Mouse (Mus musculus) midbrain, embryonic 16.5 days (tissue): Measurements from ENCODE around the gene Slc11a1. TPM values are rescaled to one million over a fixed set of nuclear protein-coding genes. Genes with fewer than 3 reads are reported as not detected.

Experiments used
- ATAC-seq: fragments of 200-750 bp; cut with Nextera tagmentation; 2 replicates; pipeline ENCODE4 v1.8.0; 2017; ENCODE audit warnings: moderate TSS enrichment
- H3K27ac ChIP-seq: fragments of 300-500 bp; sonication (generic); 2 replicates; pipeline ENCODE4 v1.5.1; 2014; ENCODE audit warnings: mild to moderate bottlenecking, low read length, mixed read lengths
- H3K27me3 ChIP-seq: fragments of 300-500 bp; sonication (generic); 2 replicates; pipeline ENCODE4 v1.6.1; 2014; ENCODE audit warnings: low read depth, low read length, mixed read lengths; ENCODE audit not compliant: control insufficient read depth, insufficient read depth
- H3K36me3 ChIP-seq: fragments of 300-500 bp; sonication (generic); 2 replicates; pipeline ENCODE4 v1.6.1; 2014; ENCODE audit warnings: mild to moderate bottlenecking, low read length, moderate library complexity, mixed read lengths; ENCODE audit not compliant: control insufficient read depth, insufficient read depth
- H3K4me1 ChIP-seq: fragments of 300-500 bp; sonication (generic); 2 replicates; pipeline ENCODE4 v1.6.1; 2014; ENCODE audit warnings: mild to moderate bottlenecking, low read length, mixed read lengths; ENCODE audit not compliant: control insufficient read depth, insufficient read depth
- H3K4me2 ChIP-seq: fragments of 300-500 bp; sonication (generic); 2 replicates; pipeline ENCODE4 v1.6.1; 2014; ENCODE audit warnings: mild to moderate bottlenecking, low read length, mixed read lengths
- H3K4me3 ChIP-seq: fragments of 300-500 bp; sonication (generic); 2 replicates; pipeline ENCODE4 v1.5.1; 2014; ENCODE audit warnings: low read depth, mild to moderate bottlenecking, low read length, moderate library complexity, mixed read lengths
- H3K9ac ChIP-seq: fragments of 300-500 bp; sonication (generic); 2 replicates; pipeline ENCODE4 v1.6.1; 2014; ENCODE audit warnings: low read depth, low read length, mixed read lengths
- H3K9me3 ChIP-seq: fragments of 300-500 bp; sonication (generic); replicated peaks from 2 replicates; pipeline ENCODE4 v1.6.1; 2014; ENCODE audit warnings: mild to moderate bottlenecking, low read length, mixed read lengths; ENCODE audit not compliant: control insufficient read depth, poor library complexity, severe bottlenecking
- WGBS: fragments of 180-500 bp; shearing (Covaris S2); extraction: QIAGEN DNeasy Blood & Tissue Kit; methylation state at CpG from one replicate; pipeline ENCODE4 v1.1.7; 2014; 5-methylcytosine and 5-hydroxymethylcytosine counted together
- polyA plus RNA-seq: library from polyadenylated mRNA; unstranded; fragments of >200 nt; fragmentation: Nextera tagmentation; extraction: Ambion mirVana; gene quantifications from 2 replicates; pipeline ENCODE4 v1.2.1, GENCODE M21; 2015

The Slc11a1 gene
- polyA plus RNA-seq, 1 experiment from 2014 or later, result 2.4 TPM

- H3K4me2 ChIP-seq, result no peak overlapping the region
- no peaks in the 10 kb centered on the region for H3K9me3 ChIP-seq
- H3K27me3 ChIP-seq, result no peaks in the 10 kb centered on the region
- no peaks in the 10 kb centered on the region for H3K36me3 ChIP-seq
- 74% methylated on average over 11 of the region's 11 CpGs for WGBS
- H3K4me1 ChIP-seq, result no peaks in the 10 kb centered on the region
- H3K9ac ChIP-seq, result no peak overlapping the region
- no peak overlapping the region for H3K27ac ChIP-seq
- ATAC-seq, result no peak
- H3K4me3 ChIP-seq, result no peak overlapping the region
Measured at GRCm38 (mm10) chr1:74344163-74344916, 30.7 kb upstream of the Slc11a1 start.

GRCm38 (mm10) chr1:74351185-74351769 lies 23.7 kb upstream of the Slc11a1 start:
- H3K9me3 ChIP-seq, result no peaks in the 10 kb centered on the region
- H3K4me3 ChIP-seq, result no peak overlapping the region
- H3K36me3 ChIP-seq, result peaks cover 9% of the 10 kb centered on the region; the same call in 1 of the 2 replicates
- no peak overlapping the region for H3K9ac ChIP-seq
- H3K27me3 ChIP-seq, result no peaks in the 10 kb centered on the region
- 91% methylated on average over 13 of the region's 13 CpGs for WGBS
- no peak for ATAC-seq
- no peaks in the 10 kb centered on the region for H3K4me1 ChIP-seq
- no peak overlapping the region for H3K27ac ChIP-seq
- no peak overlapping the region for H3K4me2 ChIP-seq

GRCm38 (mm10) chr1:74352532-74353096 lies 22.4 kb upstream of the Slc11a1 start:
- ATAC-seq, result no peak
- Histone ChIP-seq H3K27ac (no peak overlapping the region), H3K4me2 (no peak overlapping the region), H3K9ac (no peak overlapping the region), H3K4me3 (no peak overlapping the region), H3K36me3 (peaks cover 9% of the 10 kb centered on the region; the same call in 1 of the 2 replicates), H3K4me1 (no peaks in the 10 kb centered on the region), H3K27me3 (no peaks in the 10 kb centered on the region), H3K9me3 (no peaks in the 10 kb centered on the region)
- WGBS, result 79% methylated on average over 5 of the region's 5 CpGs

DNA sequence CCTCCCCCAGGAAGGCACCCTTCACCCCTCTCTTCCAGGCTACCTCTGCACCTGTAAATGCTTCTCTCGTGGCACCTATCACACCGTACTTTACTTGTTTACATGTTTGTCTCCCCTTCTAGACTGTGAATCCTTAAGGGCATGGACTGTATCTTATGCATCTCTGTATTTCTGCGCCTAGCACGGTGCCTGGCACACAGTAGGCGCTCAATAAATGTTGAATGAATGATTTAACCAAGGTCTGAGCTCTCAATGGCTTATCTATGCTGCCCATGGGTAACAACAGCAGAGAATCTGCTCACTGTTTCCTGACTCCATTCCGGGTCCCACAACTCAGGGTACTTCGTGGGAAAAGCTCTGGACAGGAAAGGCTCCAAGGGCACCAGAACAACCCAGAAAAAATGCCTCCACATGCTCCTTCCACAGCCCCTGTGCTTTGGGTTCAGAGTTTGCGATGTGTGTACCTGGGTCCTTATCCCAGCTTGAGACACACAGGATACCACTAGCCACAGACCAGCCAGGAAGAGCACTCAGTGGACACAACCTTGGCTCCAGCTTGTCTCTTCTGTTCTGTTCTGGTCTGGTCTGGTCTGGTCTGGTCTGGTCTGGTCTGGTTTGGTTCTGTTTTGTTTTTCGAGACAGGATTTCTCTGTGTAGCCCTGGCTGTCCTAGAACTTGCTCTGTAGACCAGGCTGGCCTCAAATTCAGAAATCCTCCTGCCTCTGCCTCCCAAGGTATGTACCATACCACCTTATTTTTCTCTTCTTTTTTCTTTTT lies 21.4 kb upstream of the Slc11a1 start:
- Histone ChIP-seq H3K36me3 (peaks cover 9% of the 10 kb centered on the region; the same call in 1 of the 2 replicates), H3K27ac (no peak overlapping the region), H3K4me1 (no peaks in the 10 kb centered on the region), H3K4me3 (no peak overlapping the region), H3K4me2 (no peak overlapping the region), H3K27me3 (no peaks in the 10 kb centered on the region), H3K9ac (no peak overlapping the region), H3K9me3 (no peaks in the 10 kb centered on the region)
- 95% methylated on average over 9 of the region's 9 CpGs for WGBS
- ATAC-seq, result no peak

GRCm38 (mm10) chr1:74357531-74357930 lies 17.5 kb upstream of the Slc11a1 start:
- Histone ChIP-seq H3K4me2 (no peak overlapping the region), H3K36me3 (peaks cover 2% of the 10 kb centered on the region; the same call in 1 of the 2 replicates), H3K9me3 (no peaks in the 10 kb centered on the region), H3K27ac (no peak overlapping the region), H3K4me3 (no peak overlapping the region), H3K9ac (no peak overlapping the region), H3K27me3 (no peaks in the 10 kb centered on the region), H3K4me1 (no peaks in the 10 kb centered on the region)
- ATAC-seq, result no peak

GRCm38 (mm10) chr1:74359952-74360517 lies 15.0 kb upstream of the Slc11a1 start:
- Histone ChIP-seq H3K4me1 (no peaks in the 10 kb centered on the region), H3K36me3 (no peaks in the 10 kb centered on the region), H3K4me2 (no peak overlapping the region), H3K9ac (no peak overlapping the region), H3K9me3 (no peaks in the 10 kb centered on the region), H3K27ac (no peak overlapping the region), H3K4me3 (no peak overlapping the region), H3K27me3 (no peaks in the 10 kb centered on the region)
- ATAC-seq, result no peak
- WGBS, result 89% methylated on average over 5 of the region's 5 CpGs

- ATAC-seq, result peak; percentile 85
- H3K36me3 ChIP-seq, result no peaks in the 10 kb centered on the region
- no peaks in the 10 kb centered on the region for H3K4me1 ChIP-seq
Measured at GRCm38 (mm10) chr1:74361812-74362211, 13.2 kb upstream of the Slc11a1 start, which contains the start of gene Catip. TSS of gene Catip (plus strand) at chr1:74362108.

DNA sequence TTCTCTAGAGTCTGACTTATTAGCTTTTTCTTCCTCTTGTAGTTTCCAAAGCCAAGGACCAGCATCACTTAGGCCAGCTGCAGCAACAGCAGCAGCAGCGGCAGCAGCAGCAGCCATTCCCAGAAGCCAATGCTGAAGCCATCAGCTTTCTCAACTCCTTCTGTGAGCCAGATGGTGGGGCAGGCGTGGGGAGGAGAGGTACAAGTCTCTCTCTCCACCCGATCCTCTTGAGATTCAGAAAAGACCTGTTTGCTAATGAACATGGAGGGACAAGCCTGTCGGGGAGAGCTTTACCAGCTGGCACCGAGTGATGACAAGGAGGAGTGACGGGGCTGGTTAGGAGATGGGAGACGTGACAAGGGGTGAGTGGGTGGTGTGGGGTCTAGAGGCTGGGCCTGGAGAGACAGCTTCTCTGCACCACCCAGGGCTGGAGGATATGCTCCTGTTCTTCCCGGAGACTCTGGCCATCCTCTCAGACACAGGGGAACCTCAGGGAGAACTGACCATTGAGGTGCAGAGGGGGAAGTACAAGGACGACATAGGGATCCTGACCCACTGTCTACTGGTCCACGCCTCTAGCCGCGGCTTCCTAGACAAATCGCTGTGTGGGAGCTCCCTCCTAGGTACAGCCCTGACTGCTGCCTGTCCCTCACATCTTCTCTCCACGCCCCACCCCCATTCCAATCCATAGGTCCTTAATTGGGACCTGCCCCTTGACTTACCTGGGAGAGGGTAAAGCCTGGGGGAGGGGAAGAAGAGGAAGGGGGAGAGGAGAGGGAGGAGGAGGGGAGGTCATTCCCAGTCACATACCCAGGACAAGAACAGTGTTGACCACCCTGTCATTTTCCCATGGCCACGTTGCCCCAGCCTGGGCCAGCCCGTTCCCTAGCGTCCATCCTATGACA lies 12.4 kb upstream of the Slc11a1 start:
- peaks cover under 1% of the 10 kb centered on the region; the same call in 1 of the 2 replicates for H3K27me3 ChIP-seq
- no peaks in the 10 kb centered on the region for H3K9me3 ChIP-seq
- WGBS, result 64% methylated on average over 17 of the region's 17 CpGs
- H3K36me3 ChIP-seq, result no peaks in the 10 kb centered on the region
- no peak overlapping the region for H3K9ac ChIP-seq
- H3K4me3 ChIP-seq, result no peak overlapping the region
- no peaks in the 10 kb centered on the region for H3K4me1 ChIP-seq
- H3K4me2 ChIP-seq, result no peak overlapping the region
- no peak overlapping the region for H3K27ac ChIP-seq
- peak; percentile 49 for ATAC-seq

More at GRCm38 (mm10) chr1:74361812-74362211, 13.2 kb upstream of the Slc11a1 start, which contains the start of gene Catip:
- Histone ChIP-seq H3K27ac (no peak within 1 kb of the TSS), H3K4me2 (no peak within 1 kb of the TSS), H3K9ac (no peak within 1 kb of the TSS), H3K27me3 (no peaks in the 10 kb centered on the region), H3K9me3 (no peaks in the 10 kb centered on the region), H3K4me3 (no peak within 1 kb of the TSS)
- WGBS, result 0% methylated on average over 2 of the region's 2 CpGs
